Mouse (Mus musculus) Muller cell, postnatal 12 days (primary cell): ENCODE results near the gene Ubb.

Experiments used
- DNase-seq: peaks from one replicate; pipeline ENCODE4 v3.0.0-alpha.2; 2015; ENCODE audit errors: inconsistent ontology term

Ubb gene

DNA sequence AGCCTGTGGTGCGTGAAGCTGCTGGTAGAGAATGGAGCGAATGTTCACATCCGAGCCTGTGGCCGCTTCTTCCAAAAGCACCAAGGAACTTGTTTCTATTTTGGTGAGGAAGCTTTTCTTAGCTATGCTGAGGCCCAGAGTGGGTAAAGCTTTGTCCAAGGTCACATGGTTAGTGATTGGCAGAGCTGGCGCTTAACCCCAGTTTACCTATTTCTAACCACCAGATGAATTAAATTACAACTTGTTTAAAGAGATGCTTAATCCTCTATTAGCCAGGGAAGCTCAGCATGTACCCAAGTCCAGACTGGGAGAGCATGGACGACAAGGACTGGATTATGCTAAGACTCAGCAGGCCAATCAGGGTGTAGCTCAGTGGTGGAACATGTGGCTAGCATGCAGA lies 32.1 kb downstream of the Ubb start:
- no peak for DNase-seq

- no peak for DNase-seq
Observed at GRCm38 (mm10) chr11:62584671-62585206, 33.8 kb downstream of the Ubb start.

- DNase-seq: no peak
Observed at GRCm38 (mm10) chr11:62587034-62587433, 36.1 kb downstream of the Ubb start.

DNA sequence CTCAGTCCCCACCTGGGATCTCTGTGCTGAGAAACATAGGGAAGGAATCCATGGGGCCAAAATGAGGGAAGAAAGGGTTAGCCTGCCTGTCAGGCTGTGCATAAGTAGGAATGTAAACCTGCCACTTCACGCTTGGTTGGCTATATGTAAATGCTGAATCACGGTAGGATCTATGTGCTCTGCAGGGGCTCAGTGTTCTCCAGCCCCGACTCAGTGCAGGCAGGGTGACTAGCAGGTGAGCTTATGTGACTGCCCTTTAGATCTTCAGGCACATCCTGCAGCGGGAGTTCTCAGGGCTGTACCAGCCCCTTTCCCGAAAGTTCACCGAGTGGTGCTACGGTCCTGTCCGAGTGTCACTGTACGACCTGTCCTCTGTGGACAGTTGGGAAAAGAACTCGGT lies 38.4 kb downstream of the Ubb start:
- DNase-seq: no peak

GRCm38 (mm10) chr11:62591026-62591425 lies 40.1 kb downstream of the Ubb start:
- DNase-seq: no peak

- no peak for DNase-seq
Observed at GRCm38 (mm10) chr11:62591904-62592575, 41.1 kb downstream of the Ubb start.

DNA sequence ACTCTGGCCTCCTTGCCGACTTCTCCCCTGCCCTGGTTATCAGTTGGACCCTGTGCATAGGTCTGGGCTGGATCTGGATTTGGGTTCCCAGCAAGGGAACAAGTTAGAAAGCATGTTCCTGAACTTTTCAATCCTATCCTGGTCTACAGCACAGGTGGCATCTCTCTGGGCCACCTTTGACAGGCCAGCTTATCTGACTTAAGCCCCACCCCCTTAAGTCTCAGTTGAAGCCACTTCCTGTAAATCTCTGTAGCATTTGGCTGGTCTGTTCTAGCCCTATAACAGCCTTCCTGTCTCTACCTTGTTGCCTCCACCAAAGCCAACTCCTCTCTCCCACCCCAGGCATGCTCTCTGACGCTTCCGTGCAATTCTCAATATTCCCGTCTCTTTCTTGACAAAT lies 47.6 kb downstream of the Ubb start:
- DNase-seq: no peak

DNA sequence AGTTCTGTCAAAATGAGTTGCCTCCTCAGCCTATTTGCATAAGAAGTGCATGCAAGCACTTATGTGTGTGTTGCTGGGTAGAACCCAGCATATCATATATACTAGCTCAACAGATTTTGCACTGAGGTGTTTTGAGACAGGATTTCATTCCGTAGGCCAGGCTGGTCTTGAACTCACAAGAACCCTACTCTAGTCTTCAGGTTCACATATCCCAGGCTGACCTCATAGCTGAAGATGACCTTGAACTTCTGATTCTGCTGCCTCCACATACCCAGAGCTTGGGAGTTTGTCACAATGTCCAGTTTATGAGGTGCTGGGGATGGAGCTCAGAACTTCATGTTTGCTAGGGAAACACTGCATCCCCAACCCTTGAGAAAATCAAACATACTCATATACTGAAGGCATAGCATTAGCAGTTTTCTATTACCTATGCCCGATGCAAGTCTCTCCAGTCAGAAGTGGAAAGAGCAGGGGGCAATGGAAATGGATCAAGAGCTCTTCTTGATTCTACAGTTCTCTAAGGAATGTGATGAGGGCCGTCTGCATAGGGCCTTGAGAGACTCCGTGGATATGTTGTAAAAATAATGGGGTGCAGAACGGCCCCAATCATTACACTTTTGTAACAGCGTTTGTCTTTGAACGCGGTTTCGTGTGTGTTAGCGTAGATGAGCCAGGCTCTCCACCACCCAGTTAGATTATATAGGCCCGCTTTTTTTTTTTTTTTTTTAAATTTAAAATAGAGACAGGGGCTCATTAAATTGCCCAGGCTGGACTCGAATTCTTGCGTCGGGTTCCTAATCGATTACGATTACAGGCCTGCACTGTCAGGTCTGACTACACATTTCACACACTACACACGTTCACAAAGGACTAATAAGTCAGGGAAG lies 51.0 kb downstream of the Ubb start:
- DNase-seq: no peak
